Mouse (Mus musculus) urinary bladder, adult 18-20 months (tissue): ENCODE results near the gene Lcp2.

ENCODE experiments used
- DNase-seq, 2 experiments: peaks; one replicate each; pipeline ENCODE4 v3.0.0; 2022; ENCODE audit warnings: low spot score in 2 of 2, mixed read lengths in 2 of 2

The Lcp2 gene

DNA sequence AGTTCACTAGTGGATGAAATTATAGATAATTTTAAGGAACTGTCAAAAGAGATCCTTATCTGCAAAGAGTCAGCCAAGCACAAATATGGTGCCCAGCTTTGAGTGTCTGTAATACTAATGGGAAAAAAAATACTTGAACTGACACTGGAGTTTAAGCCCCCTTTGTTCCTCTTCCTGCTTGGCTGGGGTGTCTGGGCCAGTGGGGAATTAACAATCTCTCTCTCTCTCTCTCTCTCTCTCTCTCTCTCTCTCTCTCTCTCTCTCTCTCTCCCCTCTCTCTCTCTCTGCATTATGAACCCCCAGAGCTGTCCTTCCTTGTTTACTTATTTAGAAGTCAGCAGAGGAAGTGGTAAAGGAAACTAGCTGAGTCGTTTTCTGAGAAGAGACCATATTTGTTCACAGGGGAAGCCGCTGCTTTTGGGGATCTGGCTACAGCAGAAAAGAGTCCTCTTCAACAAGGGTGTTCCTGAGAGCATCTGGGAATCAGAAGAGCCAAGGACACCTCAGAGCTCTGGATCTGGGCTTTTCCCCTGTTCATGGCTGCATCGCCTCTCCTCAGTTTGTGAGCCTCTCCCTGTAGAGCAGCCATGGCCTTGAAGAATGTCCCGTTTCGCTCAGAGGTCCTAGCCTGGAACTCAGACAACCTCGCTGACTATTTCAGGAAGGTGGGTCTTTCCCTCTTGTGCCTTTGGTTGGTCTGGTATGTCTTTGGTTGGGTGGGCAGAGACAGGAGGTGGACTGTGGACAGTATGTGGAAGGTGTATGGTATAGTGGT, at the start of gene Lcp2:
Gene Lcp2, plus strand, starts transcription at position 154 of the 775 bp plus-strand sequence.
- DNase-seq: no peak

DNA sequence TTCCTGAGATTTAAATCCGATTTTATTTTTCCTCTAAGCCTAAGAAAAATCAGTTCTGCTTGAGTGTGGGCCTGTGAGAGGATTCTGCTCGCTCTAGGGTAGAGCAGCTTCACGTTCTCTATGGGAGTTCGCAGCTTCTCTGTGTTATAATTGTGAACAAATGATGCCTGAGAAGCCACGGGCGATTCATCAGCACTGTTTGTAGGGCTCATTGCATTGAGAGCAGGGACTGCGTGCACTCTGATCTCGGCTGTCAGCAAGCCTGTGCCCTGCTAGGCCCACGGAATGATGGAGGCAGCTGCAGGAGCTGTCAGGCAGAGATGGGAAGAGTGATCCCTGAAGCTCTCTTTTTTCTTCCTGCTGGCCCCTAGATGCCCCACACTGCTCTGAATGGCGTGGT, 48.5 kb upstream of the Lcp2 start:
- no peak for DNase-seq

GRCm38 (mm10) chr11:34000416-34000815, 46.3 kb upstream of the Lcp2 start:
- DNase-seq: no peak

DNA sequence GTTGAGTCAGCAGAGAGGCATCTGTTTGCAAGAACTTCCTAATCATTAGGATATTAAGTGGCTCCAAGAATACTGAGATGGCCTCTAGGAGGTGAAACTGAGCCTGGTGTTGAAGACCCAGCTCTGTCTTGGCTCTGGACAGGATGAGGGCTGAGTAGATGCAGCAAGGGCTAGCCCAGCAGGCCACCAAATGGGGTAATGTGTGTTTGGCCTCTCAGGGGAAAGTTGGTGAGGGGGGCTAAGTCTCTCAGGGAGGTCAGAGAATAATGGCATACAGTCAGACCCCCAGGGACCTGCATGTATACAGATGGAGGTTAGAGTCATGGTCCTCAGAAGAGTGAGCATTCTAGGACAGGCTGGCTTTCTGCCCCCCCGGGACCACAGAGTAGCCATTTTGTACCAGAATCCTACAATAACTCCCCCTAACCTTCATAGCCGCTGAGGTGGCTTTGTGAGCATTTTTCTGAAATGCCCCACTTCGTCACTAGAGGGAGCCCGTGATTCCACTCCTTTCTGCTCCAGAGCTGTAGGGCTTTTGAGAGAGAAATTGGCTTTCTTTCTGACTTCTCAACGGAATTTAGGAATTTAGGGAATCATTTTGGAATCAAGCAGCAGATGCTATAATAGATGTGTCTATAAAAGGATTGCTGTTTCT, 44.7 kb upstream of the Lcp2 start:
- peak in 1 of 2 experiments; percentile 16 for DNase-seq

- no peak for DNase-seq
Measured at GRCm38 (mm10) chr11:34002593-34002965, 44.1 kb upstream of the Lcp2 start.

DNA sequence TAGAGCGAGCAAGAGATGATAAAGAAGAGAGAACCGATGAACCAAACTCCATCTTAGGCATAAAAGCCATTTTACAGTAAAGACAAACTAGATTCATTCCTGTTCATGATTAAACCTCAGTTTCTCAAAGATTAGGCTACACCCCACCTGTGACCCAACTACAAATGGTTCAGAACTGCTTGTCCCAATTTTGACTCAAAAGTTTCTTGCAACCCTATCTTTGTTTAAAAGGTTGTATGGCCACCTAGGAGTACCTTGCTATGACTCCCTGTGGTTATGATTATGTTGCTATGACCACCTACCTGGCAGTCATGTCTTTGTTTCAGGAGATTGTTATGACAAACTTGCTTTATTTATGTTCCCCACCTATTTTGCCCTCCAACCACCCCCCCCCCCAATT, 39.1 kb upstream of the Lcp2 start:
- no peak for DNase-seq

DNA sequence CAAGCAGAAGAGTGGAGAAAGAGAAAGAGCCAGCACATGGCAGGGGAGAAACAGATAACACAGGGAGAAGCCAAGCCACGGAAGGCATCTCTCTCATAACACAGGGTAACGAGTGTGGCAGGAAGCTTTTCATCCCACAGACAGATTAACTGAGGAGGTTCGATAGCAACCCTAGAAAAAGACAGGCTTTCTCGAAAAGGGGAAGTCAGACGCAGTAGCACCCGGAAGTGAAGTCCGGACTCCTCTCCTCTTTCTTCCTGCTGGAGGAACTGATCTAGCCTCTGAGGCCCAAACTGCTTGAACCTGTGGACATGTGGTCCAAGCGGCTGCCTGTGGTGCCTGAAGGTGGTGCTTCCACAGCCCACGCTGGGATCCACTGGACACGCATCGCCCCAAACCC, 38.5 kb upstream of the Lcp2 start:
- DNase-seq: no peak

GRCm38 (mm10) chr11:34008702-34009101, 38.0 kb upstream of the Lcp2 start:
- DNase-seq: peak in 1 of 2 experiments; percentile 21

DNA sequence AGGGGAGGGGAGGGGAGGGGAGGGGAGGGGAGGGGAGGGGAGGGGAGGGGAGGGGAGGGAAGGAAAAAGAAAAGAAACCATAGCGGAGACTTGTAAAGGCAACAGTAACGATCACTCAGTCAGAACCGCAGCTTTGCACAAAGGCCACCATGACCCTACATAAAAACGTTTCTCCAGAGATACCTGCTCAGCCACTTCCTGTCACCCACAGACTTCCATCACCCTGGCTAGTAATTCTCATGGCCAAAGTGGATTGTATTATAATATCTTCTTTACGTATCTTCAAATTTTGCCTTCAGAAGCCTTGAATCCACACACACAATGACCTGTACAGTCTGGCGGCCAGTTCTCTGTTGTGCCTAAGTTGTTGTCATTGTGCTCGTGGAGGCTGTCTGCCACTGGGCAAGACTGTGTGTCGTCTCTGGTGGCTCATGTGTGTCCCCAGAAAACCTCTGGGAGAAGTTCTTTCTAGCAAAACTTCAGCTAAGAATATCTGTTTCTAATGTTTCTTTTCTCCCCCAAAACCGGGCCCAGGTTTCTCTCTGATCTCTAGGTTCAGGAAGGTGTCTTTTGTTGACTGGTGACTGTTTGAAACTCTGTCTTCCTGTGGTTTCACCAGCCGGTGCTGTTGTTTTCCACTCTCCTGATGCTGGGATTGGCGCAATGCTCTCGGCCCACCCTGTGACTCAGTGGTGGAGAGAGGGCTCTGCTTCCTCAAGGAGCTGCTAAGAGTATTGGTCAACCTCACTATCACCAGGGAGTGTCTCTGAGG, 37.2 kb upstream of the Lcp2 start:
- no peak for DNase-seq

DNA sequence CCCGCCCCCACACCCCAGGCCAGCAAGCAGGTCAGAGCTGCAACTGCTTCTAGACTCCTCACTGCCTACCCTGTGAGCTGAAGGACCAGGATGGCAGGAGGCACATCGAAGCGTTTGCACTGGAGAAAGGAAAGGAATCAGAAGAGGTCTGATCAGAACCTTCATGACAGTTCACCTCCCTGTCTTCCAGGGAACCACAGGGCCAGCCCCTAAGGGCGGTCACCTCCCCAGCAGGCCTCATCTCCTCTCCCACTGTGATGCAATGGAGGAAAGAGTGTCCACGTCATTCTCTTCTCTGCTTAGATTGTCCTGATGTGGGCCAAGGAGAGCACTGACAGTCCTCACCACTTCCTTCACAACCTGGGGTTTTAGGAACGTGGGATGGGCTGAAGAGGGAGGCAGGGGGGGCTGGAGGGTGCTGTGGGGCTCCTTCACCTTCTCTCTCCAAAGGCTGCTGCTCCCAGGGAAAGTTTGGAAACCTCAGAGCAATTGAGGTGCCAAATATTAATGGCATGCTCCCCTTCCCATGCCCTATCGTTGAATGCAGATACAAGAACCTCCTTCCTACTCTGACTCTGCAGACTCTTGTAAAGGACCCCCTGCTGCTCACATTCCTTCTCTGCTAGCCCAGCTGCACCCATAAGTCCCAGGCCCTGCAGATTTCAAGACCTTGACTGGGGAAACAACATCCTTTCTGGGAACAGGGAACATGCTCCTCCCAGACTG, 36.4 kb upstream of the Lcp2 start:
- no peak for DNase-seq

DNA sequence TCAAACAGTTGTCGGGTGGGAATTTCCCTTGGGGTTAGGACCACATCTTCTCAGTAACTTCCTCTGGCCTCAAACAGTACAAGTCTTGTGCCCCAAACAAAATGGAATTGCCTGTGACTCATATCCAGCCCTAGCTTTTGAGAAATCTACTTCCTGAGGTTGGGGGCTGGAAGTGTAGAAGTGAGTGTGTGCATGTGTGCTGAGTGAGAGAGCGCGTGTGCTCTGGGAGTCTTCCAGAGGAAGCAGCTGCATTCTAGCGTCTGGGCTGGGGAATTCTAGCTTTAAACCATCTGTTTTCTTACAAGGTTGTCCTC, 35.9 kb upstream of the Lcp2 start:
- DNase-seq: no peak

DNA sequence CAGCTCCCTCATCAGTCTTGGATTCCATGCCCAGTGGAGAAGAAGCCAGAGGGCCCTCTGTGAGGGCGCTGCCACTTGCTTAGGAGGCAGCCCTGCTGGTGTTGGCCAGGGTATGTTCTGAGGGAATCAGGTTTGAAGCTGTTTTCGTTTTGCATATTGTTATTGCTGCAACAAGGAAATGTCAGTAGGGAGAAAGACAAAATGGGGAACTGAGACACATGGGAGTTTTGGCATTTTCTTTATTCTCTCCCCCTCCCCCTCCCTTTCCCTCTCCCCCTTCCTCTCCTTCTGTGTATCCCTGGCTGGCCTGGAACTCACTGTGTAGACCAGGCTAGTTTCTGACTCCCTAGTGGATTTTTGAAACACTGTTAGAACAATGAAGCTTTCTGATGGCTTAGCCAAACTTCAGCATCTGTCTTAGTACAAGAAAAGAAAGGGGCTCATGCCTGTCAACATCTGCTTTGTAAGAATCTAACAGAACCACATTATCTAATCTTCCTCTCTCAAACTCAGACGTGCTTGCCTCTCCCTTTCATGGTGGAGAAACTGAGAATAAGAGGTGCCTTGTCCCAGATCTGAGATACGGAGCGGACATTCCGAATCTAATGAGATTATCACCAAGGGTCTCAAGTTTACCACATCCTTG, 34.6 kb upstream of the Lcp2 start:
- no peak for DNase-seq

DNA sequence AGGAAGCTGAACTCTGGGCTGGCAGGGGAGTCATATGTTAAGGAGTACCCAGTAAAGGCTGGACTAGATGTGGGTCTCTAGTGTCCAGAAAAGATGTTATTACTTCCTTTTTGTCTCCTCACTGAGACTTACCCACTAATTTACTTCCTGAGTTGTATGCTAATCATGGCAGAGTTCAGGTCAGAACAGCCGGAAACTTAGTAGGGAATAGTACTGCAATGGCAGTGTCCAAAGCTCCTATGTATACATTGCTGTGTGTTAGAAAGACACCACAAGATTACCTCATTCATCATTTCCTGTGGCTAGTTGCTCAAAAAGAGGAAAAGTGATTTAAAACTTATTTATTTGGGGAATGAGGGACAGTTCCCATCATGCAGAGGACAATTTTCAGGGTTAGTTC, 21.6 kb upstream of the Lcp2 start:
- no peak for DNase-seq

- no peak for DNase-seq
Measured at GRCm38 (mm10) chr11:34029658-34030057, 17.1 kb upstream of the Lcp2 start.

- no peak for DNase-seq
Measured at GRCm38 (mm10) chr11:34031015-34031805, 15.5 kb upstream of the Lcp2 start.

GRCm38 (mm10) chr11:34034008-34034505, 12.7 kb upstream of the Lcp2 start:
- DNase-seq: no peak

- DNase-seq: no peak
Measured at GRCm38 (mm10) chr11:34034794-34035193, 11.9 kb upstream of the Lcp2 start.

- DNase-seq: no peak
Measured at GRCm38 (mm10) chr11:34035909-34036658, 10.6 kb upstream of the Lcp2 start.

DNA sequence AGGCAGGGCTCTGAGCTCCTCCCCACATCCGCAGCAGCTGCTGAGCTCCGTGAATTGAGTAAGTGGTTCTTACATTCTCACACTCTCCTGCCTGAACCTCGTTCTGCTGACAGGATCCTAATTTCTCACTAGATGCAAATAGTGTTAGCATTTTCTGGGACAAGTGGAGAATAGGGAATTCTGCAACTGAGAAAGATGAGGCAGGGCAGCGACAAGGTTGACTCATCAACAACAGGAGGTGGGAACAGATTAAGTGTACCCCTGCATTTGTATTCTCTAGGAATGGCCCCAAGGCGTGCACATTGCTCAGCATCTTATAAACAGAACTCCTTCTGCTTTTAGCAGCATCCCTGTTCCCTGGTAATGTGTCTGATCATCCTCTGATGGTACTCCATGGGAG, 6.7 kb upstream of the Lcp2 start:
- no peak for DNase-seq

DNA sequence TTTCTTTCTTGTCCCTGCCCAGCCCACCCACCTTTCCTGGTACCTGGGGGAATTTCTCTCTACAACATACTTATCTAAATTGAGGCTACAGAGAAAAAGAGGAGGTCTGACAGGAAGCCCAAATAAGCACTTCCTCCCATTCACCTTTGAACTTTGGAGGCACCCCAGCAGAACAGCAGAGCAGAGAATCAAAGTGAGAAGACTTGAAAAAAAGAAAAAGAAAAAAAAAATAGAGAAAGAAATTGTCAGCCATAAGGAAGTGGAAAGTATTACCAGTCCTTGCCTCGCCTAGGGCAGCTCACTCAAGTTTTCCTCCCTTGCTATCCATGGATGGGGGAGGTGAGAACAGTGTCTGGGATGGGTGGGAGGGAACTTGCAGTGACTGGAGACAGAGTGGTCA, 3.9 kb upstream of the Lcp2 start:
- no peak for DNase-seq
